Mouse (Mus musculus) CD4-positive, CD25-positive, alpha-beta regulatory T cell, adult 2 months (primary cell): Measurements from ENCODE around the gene Nkap.
A peak's percentile ranks its signal among the peaks of the same experiment; 100 is the strongest.
"Not testable (repeated sequence)": the region's sequence is repeated elsewhere in the genome, so short reads cannot be mapped to it uniquely, and the experiment has no call there.

Experiments
- DNase-seq: peaks from one replicate; pipeline ENCODE4 v3.0.0-alpha.2; 2012; ENCODE audit warnings: low read depth, low spot score

Gene Nkap

GRCm38 (mm10) chrX:37157839-37158238, 31.2 kb downstream of the Nkap start:
- peak; percentile 49 for DNase-seq

- peak; percentile 23 for DNase-seq
Observed at GRCm38 (mm10) chrX:37161169-37161568, 34.6 kb downstream of the Nkap start.

- DNase-seq = no peak
Observed at GRCm38 (mm10) chrX:37163115-37163514, 36.5 kb downstream of the Nkap start.

GRCm38 (mm10) chrX:37167085-37167484, 40.5 kb downstream of the Nkap start:
- peak; percentile 79 for DNase-seq

- no peak for DNase-seq
Observed at GRCm38 (mm10) chrX:37168742-37169141, 42.1 kb downstream of the Nkap start, which contains the start of gene Akap14. TSS of gene Akap14 (minus strand) at chrX:37168842.

GRCm38 (mm10) chrX:37184401-37184800, 57.8 kb downstream of the Nkap start:
- DNase-seq = not testable (repeated sequence)

GRCm38 (mm10) chrX:37190755-37191104, 64.1 kb downstream of the Nkap start:
- DNase-seq = no peak

GRCm38 (mm10) chrX:37191105-37191743, 64.6 kb downstream of the Nkap start, which contains the start of the genes Ndufa1 and Rnf113a1:
TSS of gene Ndufa1 (minus strand) at chrX:37191163.
TSS of gene Rnf113a1 (plus strand) at chrX:37191245.
- DNase-seq = peak; percentile 87

- DNase-seq = peak; percentile 13
Observed at GRCm38 (mm10) chrX:37191744-37192379, 65.3 kb downstream of the Nkap start.

GRCm38 (mm10) chrX:37198676-37199075, 72.1 kb downstream of the Nkap start:
- no peak for DNase-seq
